Mouse (Mus musculus) lung, adult 2 months (tissue): ENCODE measurements around the gene Il10ra.

Experiments
- CTCF ChIP-seq: fragments of 200-500 bp; IDR thresholded peaks from 2 replicates; pipeline ENCODE4 v1.5.1; 2011; ENCODE audit warnings: mild to moderate bottlenecking, low read length, control low read depth; ENCODE audit not compliant: insufficient read depth
- POLR2A ChIP-seq: fragments of 200-500 bp; IDR thresholded peaks from 2 replicates; pipeline ENCODE4 v1.6.1; 2011; ENCODE audit warnings: low read depth, mild to moderate bottlenecking, control low read depth, low read length, borderline replicate concordance; ENCODE audit errors: extremely low read depth

DNA sequence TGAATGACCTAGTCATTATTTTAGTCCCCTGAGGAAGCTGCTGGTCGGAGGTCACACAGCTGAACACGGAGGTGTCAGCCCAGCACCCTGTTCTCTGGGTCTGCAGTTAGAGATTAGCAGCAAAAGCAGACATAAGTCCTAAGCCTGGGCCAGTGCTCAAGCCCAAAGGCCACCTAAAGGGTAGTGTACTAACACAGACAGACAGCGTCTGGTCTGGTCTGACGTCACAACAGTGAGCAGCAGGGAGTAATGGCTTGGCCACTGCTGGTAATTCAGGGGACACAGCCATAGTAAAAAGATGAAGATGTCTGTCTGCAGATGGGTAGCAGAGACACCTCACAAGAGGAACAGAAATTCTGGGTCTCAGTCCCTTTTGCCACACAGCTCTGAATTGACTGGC lies 14.3 kb downstream of the Il10ra start:
- no peak for TF ChIP-seq CTCF
- TF ChIP-seq POLR2A, result no peak
